Mouse (Mus musculus) liver, adult 2 months (tissue): ENCODE measurements around the gene Dhx34. TPM values are rescaled to one million over a fixed set of nuclear protein-coding genes. Genes with fewer than 3 reads are reported as not detected.
"Not testable (repeated sequence)": the region's sequence is repeated elsewhere in the genome, so short reads cannot be mapped to it uniquely, and the experiment has no call there.

Experiments
- DNase-seq: peaks from one replicate; pipeline ENCODE4 v3.0.0-alpha.2; 2011; ENCODE audit warnings: low read depth, low spot score; ENCODE audit errors: extremely low read depth
- H3K27ac ChIP-seq: fragments of 200-500 bp; replicated peaks from 2 replicates; pipeline ENCODE4 v1.5.1; 2012; ENCODE audit warnings: low read depth, mild to moderate bottlenecking, control low read depth, inconsistent platforms, low read length; ENCODE audit not compliant: insufficient read depth
- H3K27me3 ChIP-seq: fragments of 200-500 bp; 2 replicates; pipeline ENCODE4 v1.6.1; 2012; ENCODE audit warnings: mild to moderate bottlenecking, moderate library complexity, low read length, inconsistent platforms; ENCODE audit not compliant: control insufficient read depth, insufficient read depth
- H3K36me3 ChIP-seq: fragments of 200-500 bp; 2 replicates; pipeline ENCODE4 v1.6.1; 2012; ENCODE audit warnings: low read length, inconsistent platforms; ENCODE audit not compliant: control insufficient read depth, insufficient read depth
- H3K4me1 ChIP-seq: fragments of 200-500 bp; 2 replicates; pipeline ENCODE4 v1.6.1; 2011; ENCODE audit warnings: low read length; ENCODE audit not compliant: control insufficient read depth, insufficient read depth
- H3K4me3 ChIP-seq: fragments of 200-500 bp; 2 replicates; pipeline ENCODE4 v1.5.1; 2011; ENCODE audit warnings: low read depth, mild to moderate bottlenecking, control low read depth, low read length, moderate library complexity; ENCODE audit not compliant: insufficient read depth
- H3K79me2 ChIP-seq: fragments of 200-500 bp; 2 replicates; pipeline ENCODE4 v1.6.1; 2012; ENCODE audit warnings: inconsistent platforms, mild to moderate bottlenecking, low read length, moderate library complexity; ENCODE audit not compliant: control insufficient read depth, insufficient read depth
- H3K9ac ChIP-seq: fragments of 200-500 bp; 2 replicates; pipeline ENCODE4 v1.6.1; 2012; ENCODE audit warnings: low read depth, mild to moderate bottlenecking, control low read depth, inconsistent platforms, low read length
- CTCF ChIP-seq: fragments of 200-500 bp; IDR thresholded peaks from 2 replicates; pipeline ENCODE4 v1.5.1; 2011; ENCODE audit warnings: low read depth, low read length, control low read depth
- POLR2A ChIP-seq: fragments of 200-500 bp; IDR thresholded peaks from 2 replicates; pipeline ENCODE4 v1.6.1; 2011; ENCODE audit warnings: low read length, control low read depth; ENCODE audit not compliant: insufficient read depth; ENCODE audit errors: extremely low read depth
- WGBS: fragments of 180-500 bp; shearing (Covaris S2); methylation state at CpG from one replicate; pipeline ENCODE4 v1.1.7; 2018; 5-methylcytosine and 5-hydroxymethylcytosine counted together
- polyA plus RNA-seq: library from polyadenylated mRNA; depleted of rRNA; stranded (reverse); fragments of >200 nt; gene quantifications from 2 replicates; pipeline ENCODE4 v1.2.3, GENCODE M21; 2012
- total RNA-seq: library from RNA; depleted of rRNA; stranded (reverse); fragments of >200 nt; gene quantifications from 2 replicates; pipeline ENCODE4 v1.2.3, GENCODE M21; 2014

Gene Dhx34
- total and polyA plus RNA-seq, 2 experiments, result 4.3 to 12.5 TPM

DNA sequence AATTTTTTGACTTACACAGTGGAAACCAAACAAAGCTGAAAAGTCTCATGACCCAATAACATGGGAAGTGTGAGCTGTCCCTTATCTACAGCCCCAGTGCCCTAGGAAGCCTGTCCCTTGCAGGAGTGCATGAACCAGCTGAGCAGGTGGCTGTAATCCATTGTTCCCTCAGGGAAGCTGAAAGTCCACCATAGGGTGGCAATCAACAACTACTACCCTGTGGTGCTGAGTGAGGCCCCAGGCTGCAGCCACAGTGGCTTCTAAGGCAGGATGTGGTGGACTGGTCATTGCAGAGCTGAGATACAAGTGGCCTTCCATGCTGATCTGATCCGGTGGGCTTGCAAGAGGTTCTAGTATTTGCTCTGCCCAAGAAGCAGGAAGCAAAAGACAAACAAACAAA, 39.3 kb upstream of the Dhx34 start:
- Histone ChIP-seq H3K27ac (no peak overlapping the region), H3K36me3 (no peaks in the 10 kb centered on the region), H3K79me2 (no peaks in the 10 kb centered on the region), H3K27me3 (no peaks in the 10 kb centered on the region), H3K4me3 (no peak overlapping the region), H3K9ac (no peak overlapping the region), H3K4me1 (no peaks in the 10 kb centered on the region)
- WGBS, result 50% methylated on average over 1 of the region's 1 CpGs
- TF ChIP-seq POLR2A (no peak), CTCF (no peak)
- DNase-seq, result no peak

DNA sequence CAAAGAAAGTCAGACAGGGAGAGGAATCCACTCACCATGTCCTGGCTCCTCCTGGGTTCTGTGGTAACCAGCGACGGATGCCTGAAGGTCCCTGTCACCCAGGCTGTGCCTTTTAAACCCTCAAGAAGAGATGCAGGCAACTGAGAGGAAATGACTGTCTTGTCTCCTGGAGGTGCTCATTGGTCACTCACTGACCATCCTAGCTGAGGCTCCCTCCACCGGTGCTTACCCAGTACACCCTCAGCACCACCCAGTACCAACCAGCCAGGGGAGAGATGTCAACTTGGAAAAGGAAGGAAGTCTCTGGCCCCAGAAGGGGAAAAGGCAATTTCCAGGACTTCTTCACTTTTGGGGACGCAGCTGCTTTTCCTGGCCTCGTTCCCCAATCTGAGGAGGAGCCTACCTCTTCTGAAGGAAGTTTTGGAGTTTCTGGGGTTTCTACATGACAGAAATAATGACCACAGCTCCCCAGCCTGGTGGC, 37.3 kb upstream of the Dhx34 start, which contains the start of gene C5ar1:
TSS of gene C5ar1 (minus strand) at position 431 of the 481 bp plus-strand sequence.
- H3K9ac ChIP-seq, result no peak within 1 kb of the TSS
- H3K36me3 ChIP-seq, result no peaks in the 10 kb centered on the region
- no peaks in the 10 kb centered on the region for H3K79me2 ChIP-seq
- H3K4me1 ChIP-seq, result 0 out of 2 replicates have a peak, but pooled peaks cover 3% of the 10 kb centered on the region
- H3K27me3 ChIP-seq, result no peaks in the 10 kb centered on the region
- no peak within 1 kb of the TSS for H3K4me3 ChIP-seq
- DNase-seq, result no peak
- TF ChIP-seq POLR2A (no peak), CTCF (no peak)
- WGBS, result 71% methylated on average over 5 of the region's 5 CpGs
- H3K27ac ChIP-seq, result no peak within 1 kb of the TSS

GRCm38 (mm10) chr7:16257830-16258229, 36.0 kb upstream of the Dhx34 start:
- Histone ChIP-seq H3K79me2 (no peaks in the 10 kb centered on the region), H3K27me3 (no peaks in the 10 kb centered on the region), H3K36me3 (no peaks in the 10 kb centered on the region), H3K27ac (peak overlapping the region; percentile 30; the same call in 1 of the 2 replicates), H3K4me1 (0 out of 2 replicates have a peak, but pooled peaks cover 3% of the 10 kb centered on the region), H3K9ac (no peak overlapping the region), H3K4me3 (no peak overlapping the region)
- peak; percentile 27 for DNase-seq
- 79% methylated on average over 11 of the region's 11 CpGs for WGBS
- TF ChIP-seq POLR2A (no peak), CTCF (no peak)

DNA sequence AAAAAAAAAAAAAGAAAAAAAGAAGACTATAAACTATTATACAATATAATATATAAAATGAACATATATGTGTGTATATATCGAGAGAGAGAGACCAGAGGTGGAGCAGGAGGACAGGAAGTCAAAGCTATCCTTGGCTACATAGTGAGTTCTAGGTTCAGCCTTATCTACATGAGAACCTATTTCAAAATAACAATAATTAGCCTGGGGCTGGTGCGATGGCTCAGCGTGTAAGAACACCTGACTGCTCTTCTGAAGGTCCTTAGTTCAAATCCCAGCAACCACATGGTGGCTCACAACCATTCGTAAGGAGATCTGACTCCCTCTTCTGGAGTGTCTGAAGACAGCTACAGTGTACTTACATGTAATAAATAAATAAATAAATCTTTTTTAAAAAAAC, 34.1 kb upstream of the Dhx34 start:
- H3K4me3 ChIP-seq, H3K36me3 ChIP-seq, H3K9ac ChIP-seq, H3K27me3 ChIP-seq, H3K27ac ChIP-seq, H3K4me1 ChIP-seq, H3K79me2 ChIP-seq, DNase-seq: not testable (repeated sequence)
- WGBS, result 86% methylated on average over 4 of the region's 4 CpGs

DNA sequence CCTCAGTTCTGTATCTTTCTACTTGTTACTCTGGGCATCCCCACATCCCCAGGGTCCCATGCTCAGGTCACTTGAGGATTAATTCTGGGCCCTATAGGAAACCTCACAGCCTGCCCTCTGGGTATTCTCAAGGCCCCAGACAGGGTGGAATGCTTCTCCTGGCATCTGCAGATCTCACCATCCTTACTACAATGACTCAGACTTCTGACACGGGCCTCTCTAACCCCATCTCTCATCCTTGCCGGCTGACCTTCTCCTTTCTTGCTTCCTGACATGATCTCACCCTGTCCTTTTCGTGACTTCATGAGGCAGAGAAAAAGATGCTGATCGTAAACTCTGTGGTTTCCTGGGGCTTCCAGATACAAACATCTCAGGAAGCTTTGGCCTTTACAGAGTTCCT, 32.4 kb upstream of the Dhx34 start:
- Histone ChIP-seq H3K4me3 (no peak overlapping the region), H3K9ac (no peak overlapping the region), H3K79me2 (no peaks in the 10 kb centered on the region), H3K27me3 (no peaks in the 10 kb centered on the region), H3K36me3 (no peaks in the 10 kb centered on the region), H3K4me1 (0 out of 2 replicates have a peak, but pooled peaks cover 3% of the 10 kb centered on the region), H3K27ac (peak overlapping the region; percentile 5; the same call in 1 of the 2 replicates)
- TF ChIP-seq POLR2A, result no peak
- TF ChIP-seq CTCF, result no peak
- WGBS, result 56% methylated on average over 4 of the region's 4 CpGs
- peak; percentile 51 for DNase-seq

- no peak overlapping the region for H3K27ac ChIP-seq
- H3K27me3 ChIP-seq, result no peaks in the 10 kb centered on the region
- no peaks in the 10 kb centered on the region for H3K36me3 ChIP-seq
- no peak for DNase-seq
- 38% methylated on average over 5 of the region's 5 CpGs for WGBS
- no peak overlapping the region for H3K9ac ChIP-seq
- H3K4me1 ChIP-seq, result 0 out of 2 replicates have a peak, but pooled peaks cover 3% of the 10 kb centered on the region
- H3K4me3 ChIP-seq, result no peak overlapping the region
- TF ChIP-seq CTCF (no peak), POLR2A (no peak)
- H3K79me2 ChIP-seq, result no peaks in the 10 kb centered on the region
Measured at GRCm38 (mm10) chr7:16250687-16251086, 28.9 kb upstream of the Dhx34 start.
